Mouse (Mus musculus) heart, embryonic 12.5 days (tissue): ENCODE measurements around the gene Parp4. TPM values are rescaled to one million over a fixed set of nuclear protein-coding genes. Genes with fewer than 3 reads are reported as not detected.

Experiments used
- ATAC-seq: fragments of 200-750 bp; cut with Nextera tagmentation; 2 replicates; pipeline ENCODE4 v1.8.0; 2017; ENCODE audit warnings: moderate TSS enrichment, moderate library complexity; ENCODE audit not compliant: insufficient number of reproducible peaks, low FRiP score
- H3K27ac ChIP-seq: fragments of 300-500 bp; sonication (generic); 2 replicates; pipeline ENCODE4 v1.5.1; 2016; ENCODE audit warnings: mild to moderate bottlenecking, moderate library complexity; ENCODE audit not compliant: poor library complexity, severe bottlenecking
- H3K27me3 ChIP-seq: fragments of 300-500 bp; sonication (generic); replicated peaks from 2 replicates; pipeline ENCODE4 v1.6.1; 2016; ENCODE audit warnings: mild to moderate bottlenecking, moderate library complexity
- H3K36me3 ChIP-seq: fragments of 300-500 bp; sonication (generic); 2 replicates; pipeline ENCODE4 v1.6.1; 2016; ENCODE audit warnings: mild to moderate bottlenecking, moderate library complexity
- H3K4me1 ChIP-seq: fragments of 300-500 bp; sonication (generic); replicated peaks from 2 replicates; pipeline ENCODE4 v1.6.1; 2016; ENCODE audit warnings: mild to moderate bottlenecking
- H3K4me2 ChIP-seq: fragments of 300-500 bp; sonication (generic); 2 replicates; pipeline ENCODE4 v1.6.1; 2016; ENCODE audit warnings: mild to moderate bottlenecking, moderate library complexity
- H3K4me3 ChIP-seq: fragments of 300-500 bp; sonication (generic); 2 replicates; pipeline ENCODE4 v1.5.1; 2016; ENCODE audit warnings: mild to moderate bottlenecking
- H3K9ac ChIP-seq: fragments of 300-500 bp; sonication (generic); 2 replicates; pipeline ENCODE4 v1.6.1; 2016; ENCODE audit warnings: mild to moderate bottlenecking, moderate library complexity
- H3K9me3 ChIP-seq: fragments of 300-500 bp; sonication (generic); replicated peaks from 2 replicates; pipeline ENCODE4 v1.6.1; 2016; ENCODE audit warnings: mild to moderate bottlenecking, moderate library complexity
- WGBS: fragments of 180-500 bp; shearing (Covaris S2); methylation state at CpG from one replicate; pipeline ENCODE4 v1.1.7; 2016; 5-methylcytosine and 5-hydroxymethylcytosine counted together
- polyA plus RNA-seq: library from polyadenylated mRNA; unstranded; fragments of >200 nt; fragmentation: Nextera tagmentation; extraction: Ambion mirVana; gene quantifications from 2 replicates; pipeline ENCODE4 v1.2.1, GENCODE M21; 2016

Parp4 gene
- polyA plus RNA-seq, 1 experiment from 2014 or later = 9.9 TPM

DNA sequence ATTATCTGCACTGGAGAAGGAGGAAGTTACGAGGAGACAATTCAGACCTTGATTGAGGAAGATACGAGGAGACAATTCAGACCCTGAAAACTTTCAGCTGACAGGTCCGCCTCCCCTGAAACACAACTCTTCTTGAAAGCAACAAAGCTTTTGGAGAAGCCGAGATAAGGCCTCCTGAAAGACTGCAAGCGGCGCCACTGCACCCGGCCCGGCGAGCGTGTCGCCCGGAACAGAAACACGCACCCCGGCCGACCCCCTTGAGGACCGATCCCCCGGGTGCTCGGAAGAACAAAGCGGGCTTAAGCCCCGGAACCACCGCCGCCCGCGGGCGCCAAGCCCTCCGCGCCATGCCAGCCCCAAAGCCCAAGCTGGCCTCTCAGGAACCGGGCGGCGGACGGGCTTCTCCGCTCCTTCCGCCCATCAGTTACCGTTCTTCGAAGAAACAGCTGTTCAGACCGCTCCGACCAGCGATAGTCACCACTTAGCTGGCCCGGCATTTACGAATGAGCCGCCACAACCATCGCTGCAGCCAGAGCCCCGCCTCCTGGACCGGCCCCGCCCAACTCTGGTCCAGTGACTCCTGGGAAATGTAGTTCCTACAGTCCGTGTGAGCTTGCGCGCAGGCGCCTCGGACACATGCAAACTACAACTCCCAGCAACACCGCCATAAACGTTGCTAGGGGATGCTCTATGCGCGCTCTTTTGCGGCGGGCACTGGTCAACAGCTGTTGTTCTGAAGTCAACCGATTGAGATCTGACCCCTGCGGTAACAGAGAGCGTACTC lies 3.9 kb upstream of the Parp4 start:
- Histone ChIP-seq H3K36me3 (peaks cover 1% of the 10 kb centered on the region), H3K4me1 (peaks cover 10% of the 10 kb centered on the region; the same call in 1 of the 2 replicates), H3K9me3 (no peaks in the 10 kb centered on the region), H3K9ac (peak overlapping the region; percentile 86), H3K27ac (peak overlapping the region; percentile 81), H3K4me2 (peak overlapping the region; percentile 80), H3K27me3 (no peaks in the 10 kb centered on the region), H3K4me3 (peak overlapping the region; percentile 89)
- under 1% methylated on average over 58 of the region's 59 CpGs for WGBS
- peak; percentile 98 for ATAC-seq

DNA sequence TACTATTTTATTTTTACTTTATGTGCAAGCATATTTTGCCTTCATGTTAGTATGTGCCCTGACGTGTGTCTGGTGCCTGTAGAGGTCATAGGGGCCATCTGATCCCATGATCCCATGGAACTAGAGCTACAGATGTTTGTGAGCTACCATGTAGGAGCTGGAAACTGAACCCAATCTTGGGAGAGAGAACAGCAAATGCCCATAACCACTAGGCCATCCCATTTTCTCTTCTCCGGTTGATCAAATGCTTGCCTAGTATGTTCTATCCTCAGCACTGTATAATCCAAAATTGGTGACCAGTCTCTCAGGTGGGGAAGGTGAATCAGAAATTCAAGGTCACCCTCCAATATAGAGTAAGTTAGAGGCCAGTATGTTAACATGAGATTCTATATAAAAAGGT lies 2.9 kb upstream of the Parp4 start:
- no peak overlapping the region for H3K4me3 ChIP-seq
- peaks cover 10% of the 10 kb centered on the region; the same call in 1 of the 2 replicates for H3K4me1 ChIP-seq
- H3K27me3 ChIP-seq = no peaks in the 10 kb centered on the region
- H3K9me3 ChIP-seq = no peaks in the 10 kb centered on the region
- no peak for ATAC-seq
- H3K4me2 ChIP-seq = no peak overlapping the region
- no peak overlapping the region for H3K27ac ChIP-seq
- peaks cover 6% of the 10 kb centered on the region; the same call in 1 of the 2 replicates for H3K36me3 ChIP-seq
- no peak overlapping the region for H3K9ac ChIP-seq
- 78% methylated on average over 2 of the region's 2 CpGs for WGBS

DNA sequence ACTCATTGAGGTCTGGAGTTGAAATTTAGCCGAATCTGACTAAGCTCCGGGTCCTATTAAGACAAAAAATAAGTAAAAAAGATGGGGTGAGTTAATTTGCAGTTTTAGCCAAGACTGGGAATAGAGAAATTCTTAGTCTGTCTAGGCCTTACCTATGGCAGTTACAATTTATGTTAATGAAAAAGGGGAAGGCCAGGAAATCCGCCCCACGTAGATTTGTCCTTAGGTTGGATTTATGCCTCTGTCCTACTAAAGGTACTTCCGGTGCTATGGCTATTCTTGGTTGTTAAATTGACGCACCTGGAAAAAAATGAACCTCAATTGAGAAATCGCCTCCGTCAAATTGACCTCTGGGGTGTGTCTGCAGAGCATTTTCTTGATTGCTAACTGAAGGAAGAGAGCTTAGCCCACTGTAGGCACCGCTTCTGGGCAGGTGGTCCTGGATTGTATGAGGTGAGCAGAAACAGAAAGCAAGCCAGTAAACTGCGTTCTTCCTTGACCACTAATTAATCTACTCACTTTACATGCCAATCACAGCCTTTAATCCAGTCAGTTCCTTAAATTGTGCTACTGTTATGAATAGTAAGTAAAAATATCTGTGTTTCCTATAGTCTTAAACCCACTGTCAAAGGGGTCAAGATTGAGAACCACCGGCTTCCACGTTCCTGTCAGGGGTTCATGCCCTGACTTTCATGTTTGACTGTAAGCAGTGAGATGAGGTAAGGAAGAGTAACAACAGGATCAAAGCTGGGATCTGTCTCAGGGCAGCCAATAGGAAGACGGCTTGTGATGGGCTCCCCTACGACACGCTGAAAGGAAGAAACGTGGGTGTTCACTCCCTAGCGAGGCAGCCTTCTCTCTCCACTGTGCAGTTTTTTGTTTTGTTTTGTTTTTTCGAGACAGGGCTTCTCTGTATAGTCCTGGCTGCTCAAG lies 816 bp downstream of the Parp4 start:
- no peak for ATAC-seq
- 71% methylated on average over 18 of the region's 18 CpGs for WGBS
- peaks cover 24% of the 10 kb centered on the region for H3K4me1 ChIP-seq
- no peaks in the 10 kb centered on the region for H3K9me3 ChIP-seq
- peak overlapping the region; percentile 69 for H3K9ac ChIP-seq
- peak overlapping the region; percentile 8; the same call in 1 of the 2 replicates for H3K27ac ChIP-seq
- H3K27me3 ChIP-seq = no peaks in the 10 kb centered on the region
- H3K36me3 ChIP-seq = peaks cover 6% of the 10 kb centered on the region; the same call in 1 of the 2 replicates
- H3K4me3 ChIP-seq = peak overlapping the region; percentile 62
- H3K4me2 ChIP-seq = peak overlapping the region; percentile 71

DNA sequence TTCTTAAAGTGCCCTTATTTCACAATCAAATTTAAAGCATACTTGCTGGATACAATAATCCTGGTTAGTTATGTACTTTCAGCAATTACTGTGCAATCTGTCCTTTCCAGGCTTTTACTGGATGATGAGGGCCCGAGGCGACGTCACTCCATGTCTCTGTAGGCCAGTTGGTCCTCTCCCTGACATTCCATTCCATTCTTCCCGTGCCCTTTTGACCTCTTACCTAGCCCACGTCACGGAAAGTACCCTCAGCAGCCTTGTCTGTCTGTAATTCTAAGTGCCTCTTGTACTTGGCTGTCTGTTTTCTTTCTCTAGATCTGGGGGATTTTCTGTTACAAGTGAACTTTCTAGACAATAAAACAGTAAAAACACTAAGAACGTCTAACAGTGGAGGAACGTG lies 3.6 kb downstream of the Parp4 start:
- no peak overlapping the region for H3K9ac ChIP-seq
- WGBS = 35% methylated on average over 8 of the region's 8 CpGs
- no peak overlapping the region for H3K4me3 ChIP-seq
- ATAC-seq = no peak
- no peaks in the 10 kb centered on the region for H3K9me3 ChIP-seq
- H3K27me3 ChIP-seq = no peaks in the 10 kb centered on the region
- H3K4me2 ChIP-seq = no peak overlapping the region
- peaks cover 11% of the 10 kb centered on the region; the same call in 1 of the 2 replicates for H3K36me3 ChIP-seq
- H3K4me1 ChIP-seq = peaks cover 39% of the 10 kb centered on the region
- peak overlapping the region; percentile 2; the same call in 1 of the 2 replicates for H3K27ac ChIP-seq

DNA sequence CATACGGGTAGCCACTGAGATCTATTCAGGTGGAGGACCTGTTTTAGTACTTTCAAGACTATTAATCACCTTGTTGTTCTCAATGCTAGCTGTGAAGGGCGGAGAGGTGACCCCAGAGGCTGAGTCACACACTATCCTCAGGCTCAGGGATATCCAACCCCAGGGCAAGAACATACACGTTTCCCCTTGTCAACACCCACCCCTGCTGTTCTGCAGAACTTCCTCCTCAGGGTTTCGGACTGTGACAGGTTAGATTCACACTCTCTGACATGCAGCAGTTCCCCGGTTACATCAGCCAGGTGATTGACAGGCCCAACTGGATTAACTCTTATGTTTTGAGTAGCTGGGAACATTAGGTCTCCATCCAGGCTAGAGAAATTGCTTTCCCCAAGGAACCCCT lies 5.7 kb downstream of the Parp4 start:
- Histone ChIP-seq H3K27ac (peak overlapping the region; percentile 80), H3K4me3 (no peak overlapping the region), H3K4me2 (no peak overlapping the region), H3K9me3 (no peaks in the 10 kb centered on the region), H3K4me1 (peaks cover 34% of the 10 kb centered on the region), H3K27me3 (no peaks in the 10 kb centered on the region), H3K9ac (no peak overlapping the region), H3K36me3 (peaks cover 31% of the 10 kb centered on the region)
- 19% methylated on average over 5 of the region's 5 CpGs for WGBS
- ATAC-seq = peak; percentile 64; the same call in 1 of the 2 replicates

DNA sequence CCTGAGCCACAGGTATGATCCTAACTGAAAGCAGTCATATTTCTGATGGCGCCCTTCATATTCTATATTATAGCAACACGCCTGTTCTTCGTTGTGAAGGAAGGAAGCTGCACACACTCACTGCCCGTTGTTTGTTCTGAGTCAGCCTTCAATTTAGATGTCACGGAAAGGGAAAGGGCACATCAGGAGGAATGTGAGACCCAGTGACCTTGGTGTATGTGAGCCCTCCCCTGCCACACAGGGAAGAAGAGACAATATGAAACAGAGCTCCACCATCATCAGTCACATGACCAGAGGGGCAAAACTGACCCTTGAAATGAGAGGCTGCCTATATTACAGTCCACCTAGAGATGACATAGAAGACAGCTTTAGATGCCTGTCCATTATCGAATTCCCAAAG lies 6.9 kb downstream of the Parp4 start:
- Histone ChIP-seq H3K27me3 (no peaks in the 10 kb centered on the region), H3K4me3 (no peak overlapping the region), H3K9me3 (no peaks in the 10 kb centered on the region), H3K36me3 (peaks cover 37% of the 10 kb centered on the region), H3K27ac (0 out of 2 replicates have a peak overlapping the region, but pooled peaks have one; percentile 80), H3K9ac (no peak overlapping the region), H3K4me2 (no peak overlapping the region), H3K4me1 (peaks cover 32% of the 10 kb centered on the region)
- no peak for ATAC-seq
- WGBS = 82% methylated on average over 6 of the region's 6 CpGs

DNA sequence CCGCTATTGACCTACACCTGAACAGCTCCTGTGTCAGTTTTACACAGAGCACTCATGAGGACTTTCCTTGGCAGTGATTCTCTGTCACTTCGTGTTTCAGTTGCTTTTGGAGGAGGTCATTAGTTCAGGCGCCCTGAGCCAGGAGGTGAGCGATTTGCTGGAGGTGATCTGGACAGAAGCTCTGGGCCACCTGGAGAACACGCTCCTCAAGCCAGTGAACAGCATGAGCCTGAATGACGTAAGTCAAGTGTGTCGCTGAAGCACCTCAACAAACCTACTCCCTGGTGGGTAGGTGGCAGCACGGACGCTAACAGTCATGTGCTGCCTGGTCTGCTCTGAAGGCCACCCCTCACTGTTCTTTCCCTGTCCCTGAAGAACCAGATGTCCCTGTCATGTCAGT lies 16.8 kb downstream of the Parp4 start:
- H3K4me2 ChIP-seq = no peak overlapping the region
- peaks cover 85% of the 10 kb centered on the region for H3K36me3 ChIP-seq
- no peaks in the 10 kb centered on the region for H3K9me3 ChIP-seq
- no peaks in the 10 kb centered on the region for H3K4me1 ChIP-seq
- H3K27ac ChIP-seq = no peak overlapping the region
- H3K4me3 ChIP-seq = no peak overlapping the region
- no peaks in the 10 kb centered on the region for H3K27me3 ChIP-seq
- H3K9ac ChIP-seq = no peak overlapping the region
- WGBS = 88% methylated on average over 9 of the region's 9 CpGs
- ATAC-seq = no peak

DNA sequence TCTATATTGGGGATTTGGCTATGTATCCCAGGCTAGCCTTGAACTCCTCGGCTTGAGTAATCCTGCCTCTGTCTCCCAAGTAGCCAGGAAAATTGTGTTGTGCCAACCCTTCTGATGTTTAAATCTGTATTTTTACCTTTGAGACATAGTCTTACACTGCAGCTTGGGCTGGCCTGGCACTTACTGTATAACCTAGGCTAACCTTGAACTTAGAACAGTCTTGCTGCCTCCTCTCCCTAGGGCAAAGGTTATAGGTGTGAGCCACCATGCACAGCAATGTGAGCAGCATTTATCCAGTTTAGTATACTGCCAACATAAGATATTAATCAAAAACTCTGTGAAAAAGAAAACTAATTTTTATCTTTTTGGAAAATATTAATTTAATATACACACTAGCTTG lies 19.4 kb downstream of the Parp4 start:
- 90% methylated on average over 1 of the region's 1 CpGs for WGBS
- Histone ChIP-seq H3K9me3 (no peaks in the 10 kb centered on the region), H3K27me3 (no peaks in the 10 kb centered on the region), H3K4me1 (no peaks in the 10 kb centered on the region), H3K27ac (no peak overlapping the region), H3K36me3 (peaks cover 96% of the 10 kb centered on the region), H3K9ac (no peak overlapping the region), H3K4me2 (no peak overlapping the region), H3K4me3 (no peak overlapping the region)
- ATAC-seq = no peak

DNA sequence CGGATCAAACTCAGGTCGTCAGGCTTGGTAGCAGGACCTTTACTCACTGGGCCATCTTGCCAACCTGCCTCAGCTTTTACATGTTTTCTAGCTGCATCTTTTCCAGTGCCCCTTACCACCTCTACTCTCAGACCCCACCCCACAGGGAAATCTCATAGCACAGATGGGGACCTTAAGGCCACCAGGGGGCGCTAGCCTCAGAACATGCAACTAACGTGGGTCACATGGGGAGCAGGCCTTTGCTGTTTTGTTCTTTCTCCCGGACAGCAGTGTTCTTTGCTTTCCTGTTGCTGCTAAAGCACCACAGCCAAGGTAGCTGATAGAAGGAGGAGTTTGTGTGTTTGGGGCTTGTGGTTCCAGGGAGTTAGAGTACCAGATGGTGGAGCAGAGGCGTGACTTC lies 23.3 kb downstream of the Parp4 start:
- H3K4me1 ChIP-seq = no peaks in the 10 kb centered on the region
- no peaks in the 10 kb centered on the region for H3K27me3 ChIP-seq
- H3K4me2 ChIP-seq = no peak overlapping the region
- peaks cover 79% of the 10 kb centered on the region for H3K36me3 ChIP-seq
- no peak overlapping the region for H3K4me3 ChIP-seq
- no peak overlapping the region for H3K27ac ChIP-seq
- no peak overlapping the region for H3K9ac ChIP-seq
- ATAC-seq = no peak
- H3K9me3 ChIP-seq = no peaks in the 10 kb centered on the region
- WGBS = 43% methylated on average over 6 of the region's 6 CpGs

DNA sequence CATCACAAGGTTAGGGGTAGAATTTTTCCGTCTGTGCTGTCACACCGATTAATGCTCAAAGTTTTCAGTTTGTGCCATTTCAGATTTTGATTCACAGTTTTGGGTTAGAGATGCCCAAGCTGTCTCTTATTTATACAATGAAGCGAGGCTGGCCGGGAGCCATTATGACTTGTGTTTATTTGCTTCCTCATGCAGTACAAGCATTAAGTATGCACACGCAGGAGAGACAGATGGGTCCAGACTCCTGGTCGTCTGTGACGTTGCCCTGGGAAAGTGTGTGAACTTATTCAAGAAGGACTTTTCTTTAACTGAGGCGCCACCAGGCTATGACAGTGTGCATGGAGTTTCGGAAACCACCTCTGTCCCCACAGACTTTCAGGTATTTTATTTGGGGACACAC lies 26.6 kb downstream of the Parp4 start:
- no peak for ATAC-seq
- WGBS = 87% methylated on average over 9 of the region's 9 CpGs
- no peak overlapping the region for H3K9ac ChIP-seq
- H3K36me3 ChIP-seq = peaks cover 63% of the 10 kb centered on the region
- H3K27me3 ChIP-seq = no peaks in the 10 kb centered on the region
- H3K4me3 ChIP-seq = no peak overlapping the region
- no peak overlapping the region for H3K4me2 ChIP-seq
- no peaks in the 10 kb centered on the region for H3K9me3 ChIP-seq
- H3K27ac ChIP-seq = no peak overlapping the region
- no peaks in the 10 kb centered on the region for H3K4me1 ChIP-seq

DNA sequence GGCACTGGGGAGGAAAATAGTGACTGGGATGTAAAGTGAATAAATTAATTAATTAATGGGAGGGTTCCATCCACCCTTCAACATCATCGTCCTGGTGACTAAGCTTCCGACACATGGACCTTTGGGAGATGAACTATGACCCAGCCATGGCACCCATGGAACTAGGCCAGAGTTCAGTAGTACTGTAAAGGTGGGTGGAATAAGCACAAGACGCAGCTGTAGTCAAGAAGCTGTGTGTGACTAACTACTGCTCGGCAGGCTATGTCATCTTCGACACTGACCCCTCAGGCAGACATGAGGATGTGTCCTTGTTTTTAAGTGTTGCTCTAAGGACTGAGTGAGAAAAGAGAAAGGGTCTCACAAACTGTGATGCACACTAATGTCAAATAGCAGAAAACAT lies 29.0 kb downstream of the Parp4 start:
- H3K9me3 ChIP-seq = no peaks in the 10 kb centered on the region
- no peaks in the 10 kb centered on the region for H3K4me1 ChIP-seq
- 87% methylated on average over 5 of the region's 5 CpGs for WGBS
- peaks cover 58% of the 10 kb centered on the region for H3K36me3 ChIP-seq
- H3K27me3 ChIP-seq = no peaks in the 10 kb centered on the region
- H3K4me3 ChIP-seq = no peak overlapping the region
- H3K27ac ChIP-seq = no peak overlapping the region
- ATAC-seq = no peak
- H3K4me2 ChIP-seq = no peak overlapping the region
- H3K9ac ChIP-seq = no peak overlapping the region
